Mouse (Mus musculus) C2C12 (cell line): ENCODE data around the gene Capn15. TPM values are rescaled to one million over a fixed set of nuclear protein-coding genes. Genes with fewer than 3 reads are reported as not detected.

Source experiments
- H3K27me3 ChIP-seq: one replicate; pipeline ENCODE4 v1.6.1; 2011; ENCODE audit not compliant: control insufficient read depth, insufficient read depth, insufficient read length
- H3K36me3 ChIP-seq: one replicate; pipeline ENCODE4 v1.6.1; 2011; ENCODE audit not compliant: control insufficient read depth, insufficient read depth
- H3K4me3 ChIP-seq: one replicate; pipeline ENCODE4 v1.5.1; 2011; ENCODE audit warnings: mild to moderate bottlenecking, control low read depth; ENCODE audit not compliant: poor library complexity, insufficient read depth, severe bottlenecking
- H3K79me2 ChIP-seq: one replicate; pipeline ENCODE4 v1.6.1; 2011; ENCODE audit not compliant: control insufficient read depth, insufficient read depth
- H3K79me3 ChIP-seq: one replicate; pipeline ENCODE4 v1.6.1; 2011; ENCODE audit warnings: low read depth, control low read depth
- H3ac ChIP-seq: one replicate; pipeline ENCODE3; 2011; ENCODE audit warnings: low read depth; ENCODE audit not compliant: control insufficient read depth, insufficient read length
- CEBPB ChIP-seq: IDR thresholded peaks from one replicate; pipeline ENCODE4 v1.6.1; 2011; ENCODE audit warnings: low read depth, mild to moderate bottlenecking, control low read depth, moderate library complexity
- CTCF ChIP-seq: IDR thresholded peaks from one replicate; pipeline ENCODE4 v1.5.1; 2011; ENCODE audit not compliant: control insufficient read depth, insufficient read depth, insufficient read length
- FOSL1 ChIP-seq: IDR thresholded peaks from one replicate; pipeline ENCODE4 v1.8.0; 2011; ENCODE audit warnings: mild to moderate bottlenecking, low read length; ENCODE audit not compliant: poor library complexity, insufficient read depth, severe bottlenecking
- MAX ChIP-seq: IDR thresholded peaks from one replicate; pipeline ENCODE4 v1.6.1; 2011; ENCODE audit warnings: mild to moderate bottlenecking, control low read depth
- MYOD1 ChIP-seq: IDR thresholded peaks from one replicate; pipeline ENCODE4 v1.6.1; 2011; ENCODE audit warnings: low read depth; ENCODE audit not compliant: control insufficient read depth, insufficient read length
- MYOG ChIP-seq: IDR thresholded peaks from one replicate; pipeline ENCODE4 v1.6.1; 2011; ENCODE audit not compliant: control insufficient read depth, insufficient read length; ENCODE audit errors: extremely low read depth
- USF1 ChIP-seq: IDR thresholded peaks from one replicate; pipeline ENCODE4 v1.6.1; 2011; ENCODE audit warnings: low read depth, mild to moderate bottlenecking, control low read depth, moderate library complexity
- polyA plus RNA-seq: library from polyadenylated mRNA; unstranded; fragments of >200 nt; fragmentation: generic; extraction: Trizol; gene quantifications from one replicate; pipeline ENCODE4 v1.2.1, GENCODE M21; 2012; ENCODE audit warnings: missing spikeins

Capn15 gene
- polyA plus RNA-seq, 1 experiment, result 10.6 TPM

DNA sequence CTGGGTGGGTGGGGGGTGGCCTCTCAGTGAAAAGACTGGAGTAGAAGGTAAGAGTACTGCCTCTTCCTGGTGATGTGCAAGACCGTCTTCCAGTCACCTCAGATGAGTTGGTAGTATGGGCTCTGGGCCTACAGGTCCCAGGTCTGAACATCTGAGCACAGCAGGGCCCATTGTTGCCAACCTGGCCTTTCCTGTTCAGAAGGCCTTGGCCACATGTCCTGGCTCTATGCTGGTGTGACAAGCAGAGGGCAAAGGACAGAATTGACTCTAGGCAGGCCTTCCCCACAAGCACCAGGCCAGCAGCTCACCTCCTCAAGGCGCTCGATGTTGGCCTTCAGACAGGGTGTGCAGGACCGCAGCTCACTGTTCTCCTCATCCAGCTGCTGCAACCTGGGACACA lies 6.7 kb upstream of the Capn15 start:
- Histone ChIP-seq H3K36me3 (peaks cover 11% of the 10 kb centered on the region), H3K27me3 (no peaks in the 10 kb centered on the region), H3K4me3 (no peak overlapping the region), H3K79me3 (no peaks in the 10 kb centered on the region), H3K79me2 (no peaks in the 10 kb centered on the region), H3ac (no peak overlapping the region)
- TF ChIP-seq CTCF (no peak), MYOD1 (no peak), MAX (no peak), CEBPB (no peak), MYOG (no peak), FOSL1 (no peak), USF1 (no peak)

DNA sequence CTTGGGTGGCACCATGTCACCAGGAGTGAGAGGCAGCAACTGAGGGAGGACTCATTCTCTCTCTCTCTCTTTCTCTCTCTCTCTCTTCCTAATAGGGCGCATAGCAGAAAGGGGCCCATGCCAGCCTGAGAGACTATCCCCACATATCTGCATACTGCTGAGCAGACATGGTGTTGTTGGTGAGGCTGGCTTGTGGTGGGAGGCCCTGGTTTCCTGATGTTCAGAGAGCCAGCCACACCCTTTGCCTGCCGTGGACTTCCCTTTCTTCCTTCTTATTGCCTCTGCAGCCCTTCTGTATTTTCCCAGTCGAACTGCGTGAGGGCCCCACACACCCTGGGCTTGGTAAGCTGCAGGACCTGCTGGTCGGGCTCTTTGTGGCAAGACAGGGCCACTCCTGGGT lies 4.7 kb upstream of the Capn15 start:
- Histone ChIP-seq H3K27me3 (no peaks in the 10 kb centered on the region), H3K79me3 (no peaks in the 10 kb centered on the region), H3K36me3 (peaks cover 6% of the 10 kb centered on the region), H3ac (no peak overlapping the region), H3K4me3 (no peak overlapping the region), H3K79me2 (peaks cover 1% of the 10 kb centered on the region)
- TF ChIP-seq FOSL1, result no peak
- no peak for TF ChIP-seq CTCF
- TF ChIP-seq MYOG, result no peak
- no peak for TF ChIP-seq CEBPB

DNA sequence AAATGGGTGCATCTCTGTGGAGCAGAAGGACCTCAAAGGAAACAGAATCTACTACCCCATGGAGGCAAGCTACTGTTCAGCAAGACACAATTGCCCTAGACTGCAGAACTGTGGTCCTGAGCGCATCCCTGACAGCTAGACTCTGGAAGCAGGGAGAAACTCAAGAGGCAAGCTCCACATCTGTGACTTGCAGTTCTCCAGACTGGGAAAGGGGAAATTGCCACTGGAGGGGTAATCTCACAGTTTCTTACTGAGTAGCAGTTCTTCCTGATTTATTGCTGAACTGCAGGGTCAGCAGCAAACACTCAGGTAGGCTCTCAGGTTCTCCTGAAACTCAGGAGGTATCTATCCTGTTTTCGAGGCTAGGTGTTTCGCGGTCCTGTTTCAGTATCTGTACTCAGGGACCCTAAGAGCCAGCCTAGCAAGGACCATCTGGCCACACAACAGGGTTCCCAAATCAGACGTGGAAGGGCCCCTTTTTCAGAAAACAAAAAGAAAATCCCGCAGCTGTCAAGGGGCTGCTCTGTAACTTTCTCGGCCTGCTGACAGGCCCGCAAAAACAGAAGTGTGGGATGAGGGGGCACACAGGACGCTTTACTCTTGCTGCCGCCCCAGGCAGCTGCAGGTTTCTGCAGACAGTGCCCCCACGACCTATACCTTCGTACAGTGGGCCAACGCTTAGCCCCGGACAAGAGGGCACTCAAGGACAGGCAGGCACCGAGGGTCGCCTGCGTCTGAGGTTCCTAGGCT lies 865 bp downstream of the Capn15 start:
- TF ChIP-seq MYOG (no peak), MAX (no peak), MYOD1 (no peak), USF1 (no peak), CEBPB (no peak), CTCF (no peak), FOSL1 (no peak)
- H3ac ChIP-seq, result peak overlapping the region; percentile 73
- no peaks in the 10 kb centered on the region for H3K27me3 ChIP-seq
- peaks cover 53% of the 10 kb centered on the region for H3K79me3 ChIP-seq
- peaks cover 57% of the 10 kb centered on the region for H3K79me2 ChIP-seq
- peaks cover under 1% of the 10 kb centered on the region for H3K36me3 ChIP-seq
- peak overlapping the region; percentile 86 for H3K4me3 ChIP-seq

DNA sequence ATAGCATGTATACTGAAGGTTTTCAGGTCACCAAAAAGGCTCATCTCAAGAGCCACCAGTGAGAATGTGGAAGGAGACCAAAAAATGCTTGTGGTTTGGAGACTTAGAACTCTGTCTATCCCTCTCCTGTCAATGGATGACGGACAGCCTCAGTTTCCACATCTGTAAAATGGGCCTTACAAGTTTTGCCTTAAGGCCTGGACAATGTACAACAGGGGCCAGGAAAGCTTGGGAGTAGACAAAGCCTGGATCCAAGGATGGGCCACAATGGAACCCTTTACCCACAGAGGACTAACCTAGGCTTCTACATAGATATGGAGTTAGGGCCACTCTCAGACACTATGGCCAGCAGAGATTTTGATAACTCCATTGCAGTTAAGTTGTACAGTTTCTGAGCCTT lies 1.5 kb downstream of the Capn15 start:
- no peak for TF ChIP-seq USF1
- no peak for TF ChIP-seq CTCF
- no peak for TF ChIP-seq CEBPB
- no peak for TF ChIP-seq MAX
- TF ChIP-seq FOSL1, result no peak
- TF ChIP-seq MYOD1, result no peak
- TF ChIP-seq MYOG, result no peak
- no peaks in the 10 kb centered on the region for H3K27me3 ChIP-seq
- H3ac ChIP-seq, result no peak overlapping the region
- peaks cover 58% of the 10 kb centered on the region for H3K79me3 ChIP-seq
- peaks cover 64% of the 10 kb centered on the region for H3K79me2 ChIP-seq
- H3K4me3 ChIP-seq, result no peak overlapping the region
- H3K36me3 ChIP-seq, result no peaks in the 10 kb centered on the region

DNA sequence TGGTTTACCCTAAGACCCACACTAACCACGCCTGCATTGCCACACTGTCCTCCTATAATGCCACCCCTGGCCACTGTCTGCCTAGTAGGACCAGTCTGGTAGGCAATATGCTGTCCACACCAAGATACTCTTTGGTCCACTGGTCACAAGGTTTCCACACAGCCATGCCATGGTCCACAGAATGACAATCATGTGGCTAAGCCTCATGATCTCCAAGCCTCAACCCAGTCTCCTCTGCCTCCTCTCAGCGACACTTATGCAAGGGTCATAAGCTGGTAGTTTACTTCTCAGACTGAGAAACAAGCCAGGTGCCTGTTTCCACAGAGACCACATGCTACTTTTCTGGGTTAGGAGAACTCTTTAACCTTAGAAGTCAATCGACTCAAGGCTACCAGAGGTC lies 2.7 kb downstream of the Capn15 start:
- H3K79me3 ChIP-seq, result peaks cover 70% of the 10 kb centered on the region
- H3K79me2 ChIP-seq, result peaks cover 75% of the 10 kb centered on the region
- no peaks in the 10 kb centered on the region for H3K36me3 ChIP-seq
- no peak overlapping the region for H3K4me3 ChIP-seq
- no peak overlapping the region for H3ac ChIP-seq
- no peaks in the 10 kb centered on the region for H3K27me3 ChIP-seq
- TF ChIP-seq CEBPB (no peak), MAX (no peak), CTCF (no peak), USF1 (no peak), FOSL1 (no peak), MYOG (no peak), MYOD1 (no peak)

DNA sequence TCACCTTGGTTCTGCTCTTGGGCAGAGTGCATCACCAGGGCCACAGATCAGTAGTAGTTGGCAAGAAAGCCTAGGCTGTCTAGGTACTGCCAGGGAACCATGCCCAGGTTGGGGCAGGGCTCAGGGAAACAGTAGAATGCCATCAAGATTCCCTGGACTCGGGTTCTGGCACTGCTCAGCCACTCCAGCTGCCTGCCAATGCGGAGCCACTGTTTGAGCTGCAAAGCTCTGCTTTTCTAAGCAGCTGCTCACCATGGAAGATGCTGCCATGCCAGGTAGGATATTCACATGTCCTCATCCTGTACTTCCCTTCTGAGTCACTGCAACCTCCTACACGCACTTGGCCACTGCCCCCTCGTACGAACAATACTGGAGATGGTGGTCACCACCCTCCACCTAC lies 4.7 kb downstream of the Capn15 start:
- H3K36me3 ChIP-seq, result no peaks in the 10 kb centered on the region
- H3ac ChIP-seq, result no peak overlapping the region
- peaks cover 80% of the 10 kb centered on the region for H3K79me3 ChIP-seq
- no peak overlapping the region for H3K4me3 ChIP-seq
- H3K79me2 ChIP-seq, result peaks cover 95% of the 10 kb centered on the region
- TF ChIP-seq CEBPB (no peak), MAX (no peak), FOSL1 (no peak), CTCF (no peak), MYOD1 (no peak), MYOG (no peak)
- H3K27me3 ChIP-seq, result no peaks in the 10 kb centered on the region
